Mouse (Mus musculus) olfactory bulb, adult 2 months (tissue): ENCODE measurements around the gene Tradd.

Source experiments
- CTCF ChIP-seq: fragments of 200-500 bp; IDR thresholded peaks from 2 replicates; pipeline ENCODE4 v1.5.1; 2012; ENCODE audit warnings: low read depth, mild to moderate bottlenecking, low read length, moderate library complexity; ENCODE audit not compliant: insufficient read depth
- POLR2A ChIP-seq: fragments of 200-500 bp; IDR thresholded peaks from 2 replicates; pipeline ENCODE4 v1.6.1; 2012; ENCODE audit warnings: mild to moderate bottlenecking, low read depth, low read length, moderate library complexity; ENCODE audit not compliant: insufficient read depth

- no peak for TF ChIP-seq CTCF
- no peak for TF ChIP-seq POLR2A
Observed at GRCm38 (mm10) chr8:105308428-105308827, 44.0 kb upstream of the Tradd start.
